Mouse (Mus musculus) kidney, adult 2 months (tissue): ENCODE results near the gene Zfp821. TPM values are rescaled to one million over a fixed set of nuclear protein-coding genes. Genes with fewer than 3 reads are reported as not detected.
A peak's percentile ranks its signal among the peaks of the same experiment; 100 is the strongest.

Experiments
- DNase-seq: peaks from one replicate; pipeline ENCODE4 v3.0.0; 2021
- H3K27ac ChIP-seq: fragments of 200-500 bp; 2 replicates; pipeline ENCODE4 v1.5.1; 2012; ENCODE audit warnings: low read depth, low read length, control low read depth, inconsistent platforms; ENCODE audit not compliant: insufficient read depth
- H3K27me3 ChIP-seq: fragments of 200-500 bp; replicated peaks from 2 replicates; pipeline ENCODE4 v1.6.1; 2012; ENCODE audit warnings: mild to moderate bottlenecking, moderate library complexity, low read length, inconsistent platforms; ENCODE audit not compliant: control insufficient read depth, insufficient read depth
- H3K36me3 ChIP-seq: fragments of 200-500 bp; 2 replicates; pipeline ENCODE4 v1.6.1; 2012; ENCODE audit warnings: mild to moderate bottlenecking, moderate library complexity, low read length, inconsistent platforms; ENCODE audit not compliant: control insufficient read depth, insufficient read depth
- H3K4me1 ChIP-seq: fragments of 200-500 bp; 2 replicates; pipeline ENCODE4 v1.6.1; 2011; ENCODE audit warnings: low read length; ENCODE audit not compliant: control insufficient read depth, insufficient read depth
- H3K4me3 ChIP-seq: fragments of 200-500 bp; 2 replicates; pipeline ENCODE4 v1.5.1; 2011; ENCODE audit warnings: mild to moderate bottlenecking, low read depth, low read length, control low read depth; ENCODE audit not compliant: insufficient read depth
- CTCF ChIP-seq: fragments of 200-500 bp; conservative IDR thresholded peaks from 2 replicates; pipeline ENCODE4 v1.5.1; 2011; ENCODE audit warnings: low read depth, mild to moderate bottlenecking, control low read depth, low read length, moderate library complexity, mixed read lengths; ENCODE audit not compliant: insufficient read depth, insufficient read length
- POLR2A ChIP-seq: fragments of 200-500 bp; IDR thresholded peaks from one replicate; pipeline ENCODE4 v1.6.1; 2011; ENCODE audit warnings: low read depth, low read length, control low read depth
- WGBS: fragments of 180-500 bp; shearing (Covaris S2); methylation state at CpG from one replicate; pipeline ENCODE4 v1.1.7; 2018; 5-methylcytosine and 5-hydroxymethylcytosine counted together
- polyA plus RNA-seq: library from polyadenylated mRNA; depleted of rRNA; stranded (reverse); fragments of >200 nt; gene quantifications from 2 replicates; pipeline ENCODE4 v1.2.3, GENCODE M21; 2012; rRNA removed

Gene Zfp821
- polyA plus RNA-seq, 1 experiment = 10.7 TPM

GRCm38 (mm10) chr8:109759426-109759825, 54.1 kb downstream of the Zfp821 start:
- H3K36me3 ChIP-seq = no peaks in the 10 kb centered on the region
- no peak overlapping the region for H3K4me3 ChIP-seq
- TF ChIP-seq CTCF (no peak), POLR2A (no peak)
- no peaks in the 10 kb centered on the region for H3K4me1 ChIP-seq
- no peak for DNase-seq
- 94% methylated on average over 7 of the region's 7 CpGs for WGBS
- no peaks in the 10 kb centered on the region for H3K27me3 ChIP-seq
- no peak overlapping the region for H3K27ac ChIP-seq

- Histone ChIP-seq H3K27ac (no peak overlapping the region), H3K27me3 (no peaks in the 10 kb centered on the region), H3K36me3 (no peaks in the 10 kb centered on the region), H3K4me1 (no peaks in the 10 kb centered on the region), H3K4me3 (no peak overlapping the region)
- TF ChIP-seq CTCF (no peak), POLR2A (no peak)
- DNase-seq = peak; percentile 71
- WGBS = 50% methylated on average over 1 of the region's 1 CpGs
Observed at GRCm38 (mm10) chr8:109760221-109760620, 54.9 kb downstream of the Zfp821 start.

GRCm38 (mm10) chr8:109764031-109764430, 58.7 kb downstream of the Zfp821 start:
- H3K4me3 ChIP-seq = no peak overlapping the region
- H3K4me1 ChIP-seq = no peaks in the 10 kb centered on the region
- H3K27me3 ChIP-seq = no peaks in the 10 kb centered on the region
- WGBS = 86% methylated on average over 6 of the region's 6 CpGs
- no peak overlapping the region for H3K27ac ChIP-seq
- H3K36me3 ChIP-seq = no peaks in the 10 kb centered on the region
- DNase-seq = no peak
- TF ChIP-seq CTCF = no peak
- no peak for TF ChIP-seq POLR2A

GRCm38 (mm10) chr8:109766081-109766480, 60.7 kb downstream of the Zfp821 start:
- Histone ChIP-seq H3K27ac (no peak overlapping the region), H3K4me3 (no peak overlapping the region), H3K27me3 (no peaks in the 10 kb centered on the region), H3K36me3 (no peaks in the 10 kb centered on the region), H3K4me1 (no peaks in the 10 kb centered on the region)
- WGBS = 71% methylated on average over 7 of the region's 7 CpGs
- TF ChIP-seq POLR2A (no peak), CTCF (no peak)
- no peak for DNase-seq

- no peak for DNase-seq
- no peaks in the 10 kb centered on the region for H3K4me1 ChIP-seq
- no peaks in the 10 kb centered on the region for H3K27me3 ChIP-seq
- H3K36me3 ChIP-seq = no peaks in the 10 kb centered on the region
- 58% methylated on average over 3 of the region's 3 CpGs for WGBS
- H3K4me3 ChIP-seq = no peak overlapping the region
- TF ChIP-seq CTCF (no peak), POLR2A (no peak)
- no peak overlapping the region for H3K27ac ChIP-seq
Observed at GRCm38 (mm10) chr8:109773154-109773553, 67.8 kb downstream of the Zfp821 start.

Other genes with a start within 250 kb of the Zfp821 start
- 0.03 TPM in 1 of 2 replicates, not detected in the other for gene Pmfbp1, start 211.5 kb upstream of the Zfp821 start, polyA plus RNA-seq
- 14.6 TPM in 2 replicates for gene Dhx38, start 139.7 kb upstream of the Zfp821 start, polyA plus RNA-seq
- 6.6 and 8.5 TPM in 2 replicates for gene Txnl4b, start 139.7 kb upstream of the Zfp821 start, polyA plus RNA-seq
- gene Hp, start 126.4 kb upstream of the Zfp821 start, polyA plus RNA-seq = 34.6 and 35.0 TPM in 2 replicates
- 18.2 and 20.0 TPM in 2 replicates for gene Dhodh, start 96.9 kb upstream of the Zfp821 start, polyA plus RNA-seq
- gene Pkd1l3, start 91.0 kb upstream of the Zfp821 start, polyA plus RNA-seq = 0.01 and 0.11 TPM in 2 replicates
- gene Ist1, start 12.3 kb upstream of the Zfp821 start, polyA plus RNA-seq = 49.5 and 54.0 TPM in 2 replicates
- gene Atxn1l, start 32.2 kb downstream of the Zfp821 start, polyA plus RNA-seq = 16.9 and 17.2 TPM in 2 replicates
- 67.0 and 72.0 TPM in 2 replicates for gene Ap1g1, start 73.0 kb downstream of the Zfp821 start, polyA plus RNA-seq
- 6.5 and 6.9 TPM in 2 replicates for gene Phlpp2, start 163.0 kb downstream of the Zfp821 start, polyA plus RNA-seq